Mouse (Mus musculus): ENCODE results near the gene Zfp871.
"Not testable (repeated sequence)": the region's sequence is repeated elsewhere in the genome, so short reads cannot be mapped to it uniquely, and the experiment has no call there.

Gene Zfp871

GRCm38 (mm10) chr17:32738406-32738805 lies 49.7 kb downstream of the Zfp871 start:
- in situ Hi-C loops (cut with MboI), result no loop called here

GRCm38 (mm10) chr17:32729029-32729428 lies 59.1 kb downstream of the Zfp871 start:
- in situ Hi-C loops (cut with MboI), result no loop called here

- in situ Hi-C loops (cut with MboI), result not testable (repeated sequence)
Measured at GRCm38 (mm10) chr17:32726360-32726759, 61.7 kb downstream of the Zfp871 start.

GRCm38 (mm10) chr17:32722771-32723170 lies 65.3 kb downstream of the Zfp871 start:
- in situ Hi-C loops (cut with MboI), result no loop called here

GRCm38 (mm10) chr17:32722151-32722550 lies 65.9 kb downstream of the Zfp871 start:
- in situ Hi-C loops (cut with MboI), result not testable (repeated sequence)

All from mature B cell (primary cell).